Mouse (Mus musculus): Measurements from ENCODE around the gene Elp5. TPM values are rescaled to one million over a fixed set of nuclear protein-coding genes. Genes with fewer than 3 reads are reported as not detected.
"Not testable (repeated sequence)": the region's sequence is repeated elsewhere in the genome, so short reads cannot be mapped to it uniquely, and the experiment has no call there.

The Elp5 gene
- polyA plus RNA-seq, 1 experiment from 2014 or later: 97.9 TPM

- no peak overlapping the region for H3K9ac ChIP-seq (ENCODE audit: low read depth, low read length)
- peak; percentile 58 for TF ChIP-seq CTCF (IDR thresholded peaks at IDR 0.05; ENCODE audit: low read depth)
- DNase-seq (ENCODE audit: low spot score): no peak
Observed at GRCm38 (mm10) chr11:69960616-69961015, 21.7 kb downstream of the Elp5 start.

GRCm38 (mm10) chr11:69956218-69956617 is 26.1 kb downstream of the Elp5 start:
- H3K9ac ChIP-seq (ENCODE audit: low read depth, low read length): no peak overlapping the region
- peak; percentile 25; the same call in 1 of the 2 replicates for TF ChIP-seq CTCF (IDR thresholded peaks at IDR 0.05; ENCODE audit: low read depth)
- no peaks in the 10 kb centered on the region for H3K4me1 ChIP-seq (replicated peaks; ENCODE audit: insufficient read depth, low read length)
- no peak for DNase-seq (ENCODE audit: low spot score)
- H3K4me3 ChIP-seq (replicated peaks; ENCODE audit: low read depth, low read length): no peak overlapping the region
- no peak overlapping the region for H3K27ac ChIP-seq
- no peaks in the 10 kb centered on the region for H3K9me3 ChIP-seq (replicated peaks; ENCODE audit: low read length)
- no peak for ATAC-seq (replicated peaks; ENCODE audit: low FRiP score, low read depth)
- H3K36me3 ChIP-seq (ENCODE audit: insufficient read depth, low read length): no peaks in the 10 kb centered on the region
- WGBS: 70% methylated on average over 1 of the region's 1 CpGs
- H3K4me2 ChIP-seq (ENCODE audit: low read length): no peak overlapping the region
- no peaks in the 10 kb centered on the region for H3K27me3 ChIP-seq (ENCODE audit: insufficient read depth, low read length)

More at GRCm38 (mm10) chr11:69960616-69961015, 21.7 kb downstream of the Elp5 start:
- H3K36me3 ChIP-seq (ENCODE audit: insufficient read depth, low read length): no peaks in the 10 kb centered on the region
- WGBS: 45% methylated on average over 5 of the region's 5 CpGs
- no peak overlapping the region for H3K4me2 ChIP-seq (ENCODE audit: low read length)
- no peaks in the 10 kb centered on the region for H3K9me3 ChIP-seq (replicated peaks; ENCODE audit: low read length)
- H3K27ac ChIP-seq: no peak overlapping the region
- ATAC-seq (replicated peaks; ENCODE audit: low FRiP score, low read depth): no peak
- H3K4me3 ChIP-seq (replicated peaks; ENCODE audit: low read depth, low read length): no peak overlapping the region
- H3K27me3 ChIP-seq (ENCODE audit: insufficient read depth, low read length): peaks cover 7% of the 10 kb centered on the region
- H3K4me1 ChIP-seq (replicated peaks; ENCODE audit: insufficient read depth, low read length): no peaks in the 10 kb centered on the region

- not testable (repeated sequence) for DNase-seq (ENCODE audit: low spot score); ATAC-seq (replicated peaks; ENCODE audit: low FRiP score, low read depth); H3K4me2 ChIP-seq (ENCODE audit: low read length); H3K36me3 ChIP-seq (ENCODE audit: insufficient read depth, low read length); H3K4me1 ChIP-seq (replicated peaks; ENCODE audit: insufficient read depth, low read length); H3K4me3 ChIP-seq (replicated peaks; ENCODE audit: low read depth, low read length); H3K27me3 ChIP-seq (ENCODE audit: insufficient read depth, low read length); H3K27ac ChIP-seq; H3K9ac ChIP-seq (ENCODE audit: low read depth, low read length); H3K9me3 ChIP-seq (replicated peaks; ENCODE audit: low read length)
- 79% methylated on average over 4 of the region's 4 CpGs for WGBS
Observed at GRCm38 (mm10) chr11:69955618-69956017, 26.7 kb downstream of the Elp5 start.

- Histone ChIP-seq H3K36me3 (ENCODE audit: insufficient read depth, low read length) (no peaks in the 10 kb centered on the region), H3K27ac (no peak overlapping the region), H3K4me2 (ENCODE audit: low read length) (no peak overlapping the region), H3K4me3 (replicated peaks; ENCODE audit: low read depth, low read length) (no peak overlapping the region), H3K9ac (ENCODE audit: low read depth, low read length) (no peak overlapping the region), H3K9me3 (replicated peaks; ENCODE audit: low read length) (no peaks in the 10 kb centered on the region), H3K4me1 (replicated peaks; ENCODE audit: insufficient read depth, low read length) (no peaks in the 10 kb centered on the region), H3K27me3 (ENCODE audit: insufficient read depth, low read length) (no peaks in the 10 kb centered on the region)
- 54% methylated on average over 11 of the region's 11 CpGs for WGBS
- DNase-seq (ENCODE audit: low spot score): no peak
- no peak for ATAC-seq (replicated peaks; ENCODE audit: low FRiP score, low read depth)
- no peak for TF ChIP-seq CTCF (IDR thresholded peaks at IDR 0.05; ENCODE audit: low read depth)
Observed at GRCm38 (mm10) chr11:69953267-69953915, 28.9 kb downstream of the Elp5 start.

- Histone ChIP-seq H3K9me3 (replicated peaks; ENCODE audit: low read length) (no peaks in the 10 kb centered on the region), H3K27me3 (ENCODE audit: insufficient read depth, low read length) (no peaks in the 10 kb centered on the region), H3K4me1 (replicated peaks; ENCODE audit: insufficient read depth, low read length) (peaks cover 6% of the 10 kb centered on the region; the same call in 1 of the 2 replicates), H3K36me3 (ENCODE audit: insufficient read depth, low read length) (no peaks in the 10 kb centered on the region), H3K9ac (ENCODE audit: low read depth, low read length) (no peak overlapping the region), H3K4me2 (ENCODE audit: low read length) (no peak overlapping the region), H3K27ac (no peak overlapping the region), H3K4me3 (replicated peaks; ENCODE audit: low read depth, low read length) (no peak overlapping the region)
- DNase-seq (ENCODE audit: low spot score): peak; percentile 34
- peak; percentile 60 for TF ChIP-seq CTCF (IDR thresholded peaks at IDR 0.05; ENCODE audit: low read depth)
- ATAC-seq (replicated peaks; ENCODE audit: low FRiP score, low read depth): no peak
- WGBS: 36% methylated on average over 1 of the region's 1 CpGs
Observed at GRCm38 (mm10) chr11:69952274-69952673, 30.0 kb downstream of the Elp5 start.

GRCm38 (mm10) chr11:69950807-69951459 is 31.4 kb downstream of the Elp5 start:
- Histone ChIP-seq H3K4me3 (replicated peaks; ENCODE audit: low read depth, low read length) (no peak overlapping the region), H3K36me3 (ENCODE audit: insufficient read depth, low read length) (no peaks in the 10 kb centered on the region), H3K4me2 (ENCODE audit: low read length) (no peak overlapping the region), H3K9me3 (replicated peaks; ENCODE audit: low read length) (no peaks in the 10 kb centered on the region), H3K4me1 (replicated peaks; ENCODE audit: insufficient read depth, low read length) (peaks cover 15% of the 10 kb centered on the region), H3K27me3 (ENCODE audit: insufficient read depth, low read length) (no peaks in the 10 kb centered on the region), H3K27ac (no peak overlapping the region), H3K9ac (ENCODE audit: low read depth, low read length) (no peak overlapping the region)
- peak; percentile 46 for TF ChIP-seq CTCF (IDR thresholded peaks at IDR 0.05; ENCODE audit: low read depth)
- DNase-seq (ENCODE audit: low spot score) (no peak), ATAC-seq (replicated peaks; ENCODE audit: low FRiP score, low read depth) (no peak)
- WGBS: 44% methylated on average over 4 of the region's 4 CpGs

Measured in kidney, postnatal 0 days (tissue).